ENCODE assay signal across 8 mouse cellular contexts in genomic region chr15:60822101-60822802, GRCm38 (mm10). TPM values are rescaled to one million over a fixed set of nuclear protein-coding genes. Genes with fewer than 3 reads are reported as not detected.
DNase-seq lines count a peak whose midpoint lies in the region; ATAC-seq and TF ChIP-seq lines count a peak whose summit lies in the region.

No protein-coding gene starts in this region.

- no peak for ATAC-seq in cerebellum, adult (ENCODE audit: insufficient number of reproducible peaks, low FRiP score, low TSS enrichment)
- 0 out of 2 replicates have a peak, but pooled peaks have one; percentile 4 for ATAC-seq in frontal cortex, adult (ENCODE audit: low TSS enrichment)
- peak; percentile 46 for ATAC-seq in intestine, embryonic 15.5 days
- ATAC-seq in midbrain, embryonic 15.5 days (replicated peaks): peak; percentile 46; the same call in 1 of the 2 replicates

- peak; percentile 10 to 15 for DNase-seq in cerebellum, adult 2 months
- peak; percentile 90 for DNase-seq in brain, embryonic 14.5 days (ENCODE audit: low read depth)
- peak; percentile 61 for DNase-seq in limb, embryonic 10.5 days (ENCODE audit: low spot score)
- DNase-seq in thymus, postnatal 25 days: peak; percentile 6

- WGBS in cerebellum, adult 2 months: 29% methylated on average over 10 of the region's 10 CpGs
- 8% methylated on average over 10 of the region's 10 CpGs for whole genome bisulfite sequencing in intestine, embryonic 15.5 days
- WGBS in limb, embryonic 10.5 days: 2% methylated on average over 10 of the region's 10 CpGs
- 3% methylated on average over 10 of the region's 10 CpGs for WGBS in midbrain, embryonic 15.5 days

- peak overlapping the region; percentile 95 for H3K4me2 ChIP-seq in intestine, embryonic 15.5 days (replicated peaks)
- H3K4me2 ChIP-seq in midbrain, embryonic 15.5 days: peak overlapping the region; percentile 100

- peak overlapping the region; percentile 77 for H3K9ac ChIP-seq in intestine, embryonic 15.5 days
- peak overlapping the region; percentile 80 for H3K9ac ChIP-seq in midbrain, embryonic 15.5 days

- H3K36me3 ChIP-seq in intestine, embryonic 15.5 days: no peaks in the 10 kb centered on the region
- no peaks in the 10 kb centered on the region for H3K36me3 ChIP-seq in limb, embryonic 10.5 days
- no peaks in the 10 kb centered on the region for H3K36me3 ChIP-seq in midbrain, embryonic 15.5 days (replicated peaks)

- H3K9me3 ChIP-seq in intestine, embryonic 15.5 days: no peaks in the 10 kb centered on the region
- H3K9me3 ChIP-seq in limb, embryonic 10.5 days (replicated peaks): no peaks in the 10 kb centered on the region
- no peaks in the 10 kb centered on the region for H3K9me3 ChIP-seq in midbrain, embryonic 15.5 days

- H3K4me1 ChIP-seq in cerebellum, adult 2 months (ENCODE audit: control insufficient read depth, insufficient read depth, low read length): no peaks in the 10 kb centered on the region
- no peaks in the 10 kb centered on the region for H3K4me1 ChIP-seq in intestine, embryonic 15.5 days (replicated peaks)
- H3K4me1 ChIP-seq in limb, embryonic 10.5 days: peaks cover 52% of the 10 kb centered on the region
- H3K4me1 ChIP-seq in midbrain, embryonic 15.5 days: peaks cover 26% of the 10 kb centered on the region

- H3K4me3 ChIP-seq in cerebellum, adult 2 months (replicated peaks; ENCODE audit: insufficient read depth, low read depth, low read length): peak overlapping the region; percentile 90
- peak overlapping the region; percentile 75 for H3K4me3 ChIP-seq in intestine, embryonic 15.5 days (replicated peaks)
- H3K4me3 ChIP-seq in limb, embryonic 10.5 days: peak overlapping the region; percentile 79
- peak overlapping the region; percentile 85 for H3K4me3 ChIP-seq in midbrain, embryonic 15.5 days

- no peak for TF ChIP-seq CTCF in cerebellum, adult 2 months (IDR thresholded peaks at IDR 0.05; ENCODE audit: borderline replicate concordance, insufficient read depth, low read depth, low read length)
- no peak for TF ChIP-seq CTCF in brain, embryonic 14.5 days (IDR thresholded peaks at IDR 0.05; ENCODE audit: borderline replicate concordance, extremely low read depth, insufficient read depth, insufficient read length)

- H3K27me3 ChIP-seq in cerebellum, adult 2 months (ENCODE audit: control insufficient read depth, insufficient read depth, low read length): no peaks in the 10 kb centered on the region
- H3K27me3 ChIP-seq in intestine, embryonic 15.5 days (replicated peaks): no peaks in the 10 kb centered on the region
- no peaks in the 10 kb centered on the region for H3K27me3 ChIP-seq in limb, embryonic 10.5 days (ENCODE audit: low read depth, poor library complexity, severe bottlenecking)
- H3K27me3 ChIP-seq in midbrain, embryonic 15.5 days (replicated peaks): peaks cover 3% of the 10 kb centered on the region; the same call in 1 of the 2 replicates

- no peak for TF ChIP-seq POLR2A in cerebellum, adult 2 months (IDR thresholded peaks at IDR 0.05; ENCODE audit: borderline replicate concordance, insufficient read depth, low read length)
- TF ChIP-seq POLR2A in brain, embryonic 14.5 days (IDR thresholded peaks at IDR 0.05; ENCODE audit: borderline replicate concordance, extremely low read depth, insufficient read depth, insufficient read length, poor library complexity, severe bottlenecking): no peak

- H3K27ac ChIP-seq in cerebellum, adult 2 months (ENCODE audit: insufficient read depth, low read length): no peak overlapping the region
- H3K27ac ChIP-seq in intestine, embryonic 15.5 days: peak overlapping the region; percentile 97
- peak overlapping the region; percentile 87 for H3K27ac ChIP-seq in limb, embryonic 10.5 days
- peak overlapping the region; percentile 74 for H3K27ac ChIP-seq in midbrain, embryonic 15.5 days

RNA-seq across cellular contexts. Expression of gene Fam84b, which starts 31.3 kb away (rescaled TPM):
- 3.1 and 3.3 TPM in 2 replicates for polyA plus RNA-seq in cerebellum, adult 2 months (2012; rRNA removed)
- polyA plus RNA-seq in brain, embryonic 14.5 days (2012; rRNA removed): 8.1 and 11.7 TPM in 2 replicates
- 39.5 and 41.0 TPM in 2 replicates for polyA plus RNA-seq in intestine, embryonic 15.5 days (2015; fragmentation: Nextera tagmentation; extraction: Ambion mirVana)
- 7.4 and 7.5 TPM in 2 replicates for polyA plus RNA-seq in limb, embryonic 10.5 days (2016; fragmentation: Nextera tagmentation; extraction: Ambion mirVana)
- 7.5 and 9.5 TPM in 2 replicates for polyA plus RNA-seq in midbrain, embryonic 15.5 days (2015; fragmentation: Nextera tagmentation; extraction: Ambion mirVana)

Comparison
In these comparisons a context has a peak if more than half of its experiments do, and no peak if none do; other contexts are left out.
1. DNase-seq: peak in every context shown above with its lines; median percentile 90 in brain, embryonic 14.5 days; 61 in limb, embryonic 10.5 days; 12 in cerebellum, adult 2 months; 6 in thymus, postnatal 25 days.